Mouse (Mus musculus) CD4-positive, CD25-positive, alpha-beta regulatory T cell, adult 9 weeks (primary cell): ENCODE measurements around the gene Cpsf6. TPM values are rescaled to one million over a fixed set of nuclear protein-coding genes. Genes with fewer than 3 reads are reported as not detected.

ENCODE experiments used
- polyA plus RNA-seq: library from polyadenylated mRNA; unstranded; fragments of 100-300 nt; shearing (Covaris generic); gene quantifications from one replicate; pipeline ENCODE4 v1.2.1, GENCODE M21; 2017

Gene Cpsf6
- polyA plus RNA-seq = 148 TPM

DNA sequence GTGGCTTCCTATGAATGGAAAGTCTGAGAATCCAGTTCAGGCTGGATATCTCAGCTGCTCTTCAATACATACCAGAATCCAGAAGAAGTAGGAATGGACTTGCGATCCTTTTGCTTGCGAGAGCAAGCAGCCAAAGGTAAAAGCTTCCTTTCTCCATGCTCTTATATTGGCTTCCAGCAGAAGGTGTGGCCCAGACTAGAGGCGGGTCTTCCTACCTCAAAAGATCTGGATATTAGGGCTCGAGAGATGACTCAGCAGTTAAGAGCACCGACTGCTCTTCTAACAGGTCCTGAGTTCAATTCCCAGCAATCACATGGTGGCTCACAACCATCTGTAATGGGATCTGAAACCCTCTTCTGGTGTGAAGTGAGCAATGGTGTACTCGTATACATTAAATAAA lies at the start of gene Cpsf6:
Cpsf6 (minus strand) TSS at position 108 of the 400 bp plus-strand sequence.

Other genes starting within 250 kb of the Cpsf6 start
- 27.7 TPM for gene Frs2, start 231.5 kb downstream of the Cpsf6 start, polyA plus RNA-seq
- gene Yeats4, start 155.5 kb downstream of the Cpsf6 start, polyA plus RNA-seq = 48.7 TPM
- gene 9530003J23Rik, start 141.3 kb downstream of the Cpsf6 start, polyA plus RNA-seq = not detected
- gene Lyz2, start 97.7 kb downstream of the Cpsf6 start, polyA plus RNA-seq = 12.9 TPM
- gene Lyz1, start 87.1 kb downstream of the Cpsf6 start, polyA plus RNA-seq = 0.46 TPM
- gene Cpm, start 249.5 kb upstream of the Cpsf6 start, polyA plus RNA-seq = 80.4 TPM